In the genomic region with DNA sequence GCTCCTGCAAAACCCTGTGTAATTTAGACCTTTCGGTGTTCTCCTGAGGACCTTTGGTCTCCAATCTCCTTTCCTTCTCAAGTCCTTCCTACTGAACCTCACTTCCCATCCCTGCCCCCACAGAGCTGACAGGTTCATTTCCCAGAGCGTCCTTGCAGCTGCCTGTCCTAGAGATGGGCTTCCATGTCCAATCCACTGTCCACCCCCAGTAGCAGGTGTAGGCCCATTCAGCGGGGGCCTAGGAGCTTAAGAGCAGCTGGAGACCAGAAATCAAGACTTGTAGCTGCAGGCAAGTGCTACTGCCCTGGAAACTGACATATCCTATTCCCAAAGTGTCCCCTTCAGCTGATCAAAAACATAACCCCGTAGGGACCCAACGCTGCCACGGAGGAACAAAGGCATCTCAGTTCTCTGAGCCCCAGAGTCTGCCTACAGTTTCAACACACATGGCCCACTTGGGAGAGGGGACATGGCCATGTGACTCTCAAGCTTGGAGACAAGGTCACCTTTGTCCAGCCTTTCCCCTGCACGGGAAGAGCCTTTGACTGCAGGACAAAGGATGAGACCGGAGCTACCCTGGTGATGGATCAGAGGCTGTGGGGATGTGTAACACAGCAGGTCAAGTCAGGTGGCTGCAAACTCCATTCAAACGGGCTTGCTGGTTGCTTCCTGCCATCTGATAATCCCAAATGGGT, we compare ENCODE assay signal across 13 mouse cellular contexts. TPM values are rescaled to one million over a fixed set of nuclear protein-coding genes. Genes with fewer than 3 reads are reported as not detected.
DNase-seq lines count a peak whose midpoint lies in the region; TF ChIP-seq lines count a peak whose summit lies in the region.
"Had no signal": no experiment of that assay in that cellular context is flagged by ENCODE, and none has a peak within 500 bp of the region (broad histone marks: within the 10 kb centered on the region; RNA-seq: fewer than 3 reads in every experiment).

No protein-coding gene starts in this region.

- no peak overlapping the region for H3K4me3 ChIP-seq in layer of hippocampus, adult 2 months
- H3K4me3 ChIP-seq: erythroblast, embryonic 14.5 days; stomach, embryonic 15.5 days had no signal

- peak; percentile 88 for DNase-seq in heart, adult 11 months
- no peak for DNase-seq in heart, postnatal 25 days (ENCODE audit: low spot score)
- no peak for DNase-seq in layer of hippocampus, adult 2 months (ENCODE audit: low spot score in 2 of 2)
- no peak for DNase-seq in layer of hippocampus, adult 9-10 months (ENCODE audit: low spot score)
- DNase-seq in embryo, embryonic 11 days: peak; percentile 42
- peak; percentile 59 for DNase-seq in mesoderm, embryonic 11.5 days (ENCODE audit: low read depth, low spot score)
- no peak for DNase-seq in left cerebral cortex, postnatal 10 days (ENCODE audit: extremely low spot score in 1 of 2, low spot score in 2 of 2)
- DNase-seq in right cerebral cortex, postnatal 25 days: no peak
- DNase-seq: cerebellum, postnatal 10 days; liver, postnatal 0 days; thymus, postnatal 4 days had no signal

- peak overlapping the region; percentile 23; the same call in 1 of the 2 replicates for H3K27ac ChIP-seq in layer of hippocampus, adult 2 months
- H3K27ac ChIP-seq: stomach, embryonic 15.5 days had no signal

- TF ChIP-seq CTCF in layer of hippocampus, adult 2 months (conservative IDR thresholded peaks at IDR 0.05): no peak

- intact Hi-C loops in heart, postnatal 25 days (cut with DNase I): no loop called here
- intact Hi-C loops in left cerebral cortex, postnatal 10 days (cut with DNase I): no loop called here

RNA-seq across cellular contexts. Expression of a gene that starts 37.3 kb away (rescaled TPM):
- total RNA-seq in heart, postnatal 25 days (2021): 1 to 10 TPM; 2.1 to 2.2 TPM
- 1 to 10 TPM; 4.2 to 4.9 TPM for total RNA-seq in layer of hippocampus, adult 2 months (2021)
- total RNA-seq in left cerebral cortex, postnatal 10 days (2021): 10 to 100 TPM; 49.3 to 54.0 TPM

Comparison
In these comparisons a context has a peak if more than half of its experiments do, and no peak if none do; other contexts are left out.
1. DNase-seq: peak in heart, adult 11 months (single experiment), embryo, embryonic 11 days (single experiment) and mesoderm, embryonic 11.5 days (single experiment); none in heart, postnatal 25 days (single experiment), layer of hippocampus, adult 2 months (0 of 2), layer of hippocampus, adult 9-10 months (single experiment), left cerebral cortex, postnatal 10 days (0 of 2) and right cerebral cortex, postnatal 25 days (single experiment).
2. RNA of a gene that starts 37.3 kb away (total RNA-seq): 49.3 to 54.0 TPM in left cerebral cortex, postnatal 10 days; 4.2 to 4.9 TPM in layer of hippocampus, adult 2 months and 2.1 to 2.2 TPM in heart, postnatal 25 days; every median in the first group is over 4 times any median in the second.